Mouse (Mus musculus): ENCODE results near the gene Snx12. TPM values are rescaled to one million over a fixed set of nuclear protein-coding genes. Genes with fewer than 3 reads are reported as not detected.

Gene Snx12
- polyA plus RNA-seq, 1 experiment = 30.3 TPM

GRCm38 (mm10) chrX:101256603-101257002, 34.2 kb upstream of the Snx12 start:
- Histone ChIP-seq H3K4me3 (ENCODE audit: insufficient read depth, low read depth, low read length) (no peak overlapping the region), H3K36me3 (ENCODE audit: control insufficient read depth, insufficient read depth, low read length) (no peaks in the 10 kb centered on the region), H3K27ac (ENCODE audit: insufficient read depth, low read depth, low read length) (no peak overlapping the region), H3K4me1 (ENCODE audit: control insufficient read depth, insufficient read depth, low read length) (peaks cover 2% of the 10 kb centered on the region; the same call in 1 of the 2 replicates), H3K27me3 (replicated peaks; ENCODE audit: control insufficient read depth, insufficient read depth, low read length) (no peaks in the 10 kb centered on the region)
- TF ChIP-seq POLR2A (IDR thresholded peaks at IDR 0.05; ENCODE audit: low read depth, low read length) (no peak), CTCF (conservative IDR thresholded peaks at IDR 0.05; ENCODE audit: insufficient read depth, insufficient read length, low read depth, low read length) (no peak)
- WGBS = 88% methylated on average over 13 of the region's 13 CpGs
- no peak for DNase-seq

- Histone ChIP-seq H3K4me3 (ENCODE audit: insufficient read depth, low read depth, low read length) (peak overlapping the region; percentile 89), H3K36me3 (ENCODE audit: control insufficient read depth, insufficient read depth, low read length) (no peaks in the 10 kb centered on the region), H3K4me1 (ENCODE audit: control insufficient read depth, insufficient read depth, low read length) (peaks cover 2% of the 10 kb centered on the region; the same call in 1 of the 2 replicates), H3K27me3 (replicated peaks; ENCODE audit: control insufficient read depth, insufficient read depth, low read length) (no peaks in the 10 kb centered on the region), H3K27ac (ENCODE audit: insufficient read depth, low read depth, low read length) (no peak overlapping the region)
- 0% methylated on average over 26 of the region's 26 CpGs for WGBS
- DNase-seq = no peak
- TF ChIP-seq POLR2A (IDR thresholded peaks at IDR 0.05; ENCODE audit: low read depth, low read length) (no peak), CTCF (conservative IDR thresholded peaks at IDR 0.05; ENCODE audit: insufficient read depth, insufficient read length, low read depth, low read length) (no peak)
Measured at GRCm38 (mm10) chrX:101254740-101255139, 32.4 kb upstream of the Snx12 start.

- Histone ChIP-seq H3K27ac (ENCODE audit: insufficient read depth, low read depth, low read length) (peak within 1 kb of the TSS; percentile 78), H3K4me3 (ENCODE audit: insufficient read depth, low read depth, low read length) (peak within 1 kb of the TSS; percentile 89), H3K27me3 (replicated peaks; ENCODE audit: control insufficient read depth, insufficient read depth, low read length) (no peaks in the 10 kb centered on the region), H3K4me1 (ENCODE audit: control insufficient read depth, insufficient read depth, low read length) (peaks cover 2% of the 10 kb centered on the region; the same call in 1 of the 2 replicates), H3K36me3 (ENCODE audit: control insufficient read depth, insufficient read depth, low read length) (no peaks in the 10 kb centered on the region)
- TF ChIP-seq POLR2A (IDR thresholded peaks at IDR 0.05; ENCODE audit: low read depth, low read length) (no peak), CTCF (conservative IDR thresholded peaks at IDR 0.05; ENCODE audit: insufficient read depth, insufficient read length, low read depth, low read length) (no peak)
- DNase-seq = peak; percentile 94
- under 1% methylated on average over 44 of the region's 47 CpGs for WGBS
Measured at GRCm38 (mm10) chrX:101253952-101254729, 31.8 kb upstream of the Snx12 start, which contains the start of gene Foxo4. Foxo4 (plus strand) TSS chrX:101254528.

GRCm38 (mm10) chrX:101245011-101245410, 22.6 kb upstream of the Snx12 start:
- H3K27ac ChIP-seq (ENCODE audit: insufficient read depth, low read depth, low read length) = no peak overlapping the region
- H3K4me3 ChIP-seq (ENCODE audit: insufficient read depth, low read depth, low read length) = no peak overlapping the region
- 17% methylated on average over 1 of the region's 1 CpGs for WGBS
- TF ChIP-seq CTCF (conservative IDR thresholded peaks at IDR 0.05; ENCODE audit: insufficient read depth, insufficient read length, low read depth, low read length) (no peak), POLR2A (IDR thresholded peaks at IDR 0.05; ENCODE audit: low read depth, low read length) (no peak)
- no peaks in the 10 kb centered on the region for H3K27me3 ChIP-seq (replicated peaks; ENCODE audit: control insufficient read depth, insufficient read depth, low read length)
- peak; percentile 2 for DNase-seq
- no peaks in the 10 kb centered on the region for H3K36me3 ChIP-seq (ENCODE audit: control insufficient read depth, insufficient read depth, low read length)
- H3K4me1 ChIP-seq (ENCODE audit: control insufficient read depth, insufficient read depth, low read length) = no peaks in the 10 kb centered on the region

- Histone ChIP-seq H3K4me3 (ENCODE audit: insufficient read depth, low read depth, low read length) (peak overlapping the region; percentile 45), H3K27me3 (replicated peaks; ENCODE audit: control insufficient read depth, insufficient read depth, low read length) (no peaks in the 10 kb centered on the region), H3K4me1 (ENCODE audit: control insufficient read depth, insufficient read depth, low read length) (no peaks in the 10 kb centered on the region), H3K36me3 (ENCODE audit: control insufficient read depth, insufficient read depth, low read length) (no peaks in the 10 kb centered on the region), H3K27ac (ENCODE audit: insufficient read depth, low read depth, low read length) (no peak overlapping the region)
- 12% methylated on average over 7 of the region's 7 CpGs for WGBS
- DNase-seq = no peak
- TF ChIP-seq POLR2A (IDR thresholded peaks at IDR 0.05; ENCODE audit: low read depth, low read length) (no peak), CTCF (conservative IDR thresholded peaks at IDR 0.05; ENCODE audit: insufficient read depth, insufficient read length, low read depth, low read length) (no peak)
Measured at GRCm38 (mm10) chrX:101222796-101223162, 416 bp upstream of the Snx12 start.

- no peak overlapping the region for H3K27ac ChIP-seq (ENCODE audit: insufficient read depth, low read depth, low read length)
- no peaks in the 10 kb centered on the region for H3K27me3 ChIP-seq (replicated peaks; ENCODE audit: control insufficient read depth, insufficient read depth, low read length)
- no peak for DNase-seq
- no peaks in the 10 kb centered on the region for H3K36me3 ChIP-seq (ENCODE audit: control insufficient read depth, insufficient read depth, low read length)
- no peak for TF ChIP-seq POLR2A (IDR thresholded peaks at IDR 0.05; ENCODE audit: low read depth, low read length)
- no peak for TF ChIP-seq CTCF (conservative IDR thresholded peaks at IDR 0.05; ENCODE audit: insufficient read depth, insufficient read length, low read depth, low read length)
- H3K4me1 ChIP-seq (ENCODE audit: control insufficient read depth, insufficient read depth, low read length) = no peaks in the 10 kb centered on the region
- H3K4me3 ChIP-seq (ENCODE audit: insufficient read depth, low read depth, low read length) = no peak overlapping the region
- WGBS = 86% methylated on average over 3 of the region's 3 CpGs
Measured at GRCm38 (mm10) chrX:101189285-101189684, 33.1 kb downstream of the Snx12 start.

- H3K4me3 ChIP-seq (ENCODE audit: insufficient read depth, low read depth, low read length) = no peak overlapping the region
- 100% methylated on average over 1 of the region's 1 CpGs for WGBS
- H3K27ac ChIP-seq (ENCODE audit: insufficient read depth, low read depth, low read length) = no peak overlapping the region
- DNase-seq = no peak
- H3K4me1 ChIP-seq (ENCODE audit: control insufficient read depth, insufficient read depth, low read length) = no peaks in the 10 kb centered on the region
- H3K27me3 ChIP-seq (replicated peaks; ENCODE audit: control insufficient read depth, insufficient read depth, low read length) = no peaks in the 10 kb centered on the region
- no peaks in the 10 kb centered on the region for H3K36me3 ChIP-seq (ENCODE audit: control insufficient read depth, insufficient read depth, low read length)
- no peak for TF ChIP-seq POLR2A (IDR thresholded peaks at IDR 0.05; ENCODE audit: low read depth, low read length)
- no peak for TF ChIP-seq CTCF (conservative IDR thresholded peaks at IDR 0.05; ENCODE audit: insufficient read depth, insufficient read length, low read depth, low read length)
Measured at GRCm38 (mm10) chrX:101187647-101188046, 34.7 kb downstream of the Snx12 start.

Measured in kidney, adult 2 months (tissue).